Mouse (Mus musculus) lung, postnatal 14 days (tissue): ENCODE measurements at regions not wholly inside any gene's neighbourhood (a gene's known extent, or its start where the extent isn't known, plus 50 kb on each side); places are given as distances from the start of the nearest gene placed in this dataset.

Experiments
- DNase-seq: peaks from one replicate; pipeline ENCODE4 v3.0.0; 2021

- no peak for DNase-seq
Observed at GRCm38 (mm10) chr13:70136209-70136608, 334.0 kb downstream of the Med10 start.

DNA sequence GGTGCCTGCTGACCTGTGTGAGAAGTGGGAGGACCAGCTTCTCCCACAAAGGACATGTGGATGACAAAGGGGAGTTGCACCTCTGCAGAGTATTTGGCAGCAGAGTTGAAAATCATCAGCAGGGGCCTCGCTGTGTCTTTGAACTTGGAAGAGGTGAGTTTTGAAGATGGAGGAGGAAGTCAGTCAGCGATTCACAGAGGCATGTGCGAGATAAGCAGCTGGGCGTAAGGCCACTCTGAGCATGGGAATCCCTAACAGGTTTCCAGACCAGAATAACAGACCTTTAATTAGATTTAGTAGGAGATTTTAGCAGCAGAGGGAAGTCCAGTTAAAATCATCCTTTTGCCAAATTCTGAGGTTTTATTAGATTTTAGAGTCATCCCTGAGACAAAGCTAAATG lies 342.3 kb downstream of the Med10 start:
- no peak for DNase-seq

DNA sequence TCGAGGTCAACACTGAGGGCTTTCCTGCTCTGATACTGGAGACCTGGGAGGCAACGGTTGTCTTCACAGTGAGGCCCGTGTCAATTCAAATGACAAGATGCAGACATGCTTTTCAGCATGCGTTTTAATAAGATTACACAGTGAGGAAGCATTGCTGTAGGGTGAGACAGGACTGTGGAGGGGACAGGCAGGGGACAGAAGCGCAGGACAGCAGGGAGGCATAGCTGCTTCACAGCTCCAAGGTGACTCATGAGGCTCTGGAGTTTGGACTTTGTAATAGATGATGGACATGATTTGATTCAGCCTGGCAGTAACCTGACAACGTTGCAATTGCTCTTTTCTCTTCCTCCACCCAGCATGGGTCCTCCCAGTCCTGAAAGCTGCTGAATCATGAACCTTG lies 343.3 kb downstream of the Med10 start:
- no peak for DNase-seq

- no peak for DNase-seq
Observed at GRCm38 (mm10) chr13:70149041-70149898, 347.1 kb downstream of the Med10 start.

DNA sequence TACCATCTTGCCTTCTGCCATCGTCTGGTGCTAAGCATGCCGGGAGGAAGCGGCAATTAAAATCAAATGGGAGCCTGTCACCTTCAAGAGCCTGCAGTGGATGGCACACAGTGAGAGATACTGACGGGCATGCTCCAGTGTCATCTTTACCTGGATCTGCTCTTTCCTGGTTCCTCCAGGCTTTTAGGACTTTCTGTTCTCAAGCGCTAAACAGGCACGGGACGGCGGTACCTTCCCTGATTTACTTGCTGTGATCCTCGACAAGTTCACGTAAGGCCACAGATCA lies 347.6 kb downstream of the Med10 start:
- no peak for DNase-seq

DNA sequence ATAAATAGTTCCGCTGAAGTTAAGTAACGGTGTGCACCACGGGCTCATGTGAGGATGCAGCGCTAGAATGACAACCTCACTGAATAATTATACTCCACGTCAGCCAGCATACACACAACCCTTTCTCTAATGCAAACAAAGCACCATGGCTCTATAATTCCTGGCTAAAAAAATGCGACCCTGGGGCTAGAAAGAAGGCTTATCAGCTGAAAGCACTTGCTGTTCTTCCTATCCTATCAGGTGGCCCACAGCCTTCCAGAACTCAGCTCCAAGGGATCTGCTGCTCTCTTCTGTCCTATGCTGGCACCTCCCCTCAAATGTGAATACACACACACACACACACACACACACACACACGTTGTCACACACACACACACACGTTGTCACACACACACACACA lies 350.9 kb downstream of the Med10 start:
- no peak for DNase-seq

DNA sequence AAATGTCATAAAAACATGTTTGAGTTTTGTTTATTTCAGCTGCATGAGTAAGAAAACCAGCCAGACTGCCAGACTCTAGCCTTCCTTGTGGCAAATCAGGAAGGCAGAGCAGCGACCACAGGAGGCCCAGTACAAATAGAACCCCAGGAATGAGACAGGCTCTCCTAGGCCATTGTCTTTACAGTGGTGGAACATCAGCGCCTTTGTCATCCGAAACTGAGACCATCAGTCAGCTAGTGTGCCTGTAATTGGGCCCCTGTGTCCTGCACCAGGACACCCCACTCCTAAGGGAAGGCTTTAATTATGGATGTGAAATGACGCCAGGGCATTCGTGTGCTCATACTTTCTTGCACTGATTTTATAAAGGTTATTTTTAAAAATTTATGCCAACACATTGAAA lies 353.4 kb downstream of the Med10 start:
- no peak for DNase-seq

GRCm38 (mm10) chr13:70156975-70157588 lies 354.9 kb downstream of the Med10 start:
- no peak for DNase-seq

DNA sequence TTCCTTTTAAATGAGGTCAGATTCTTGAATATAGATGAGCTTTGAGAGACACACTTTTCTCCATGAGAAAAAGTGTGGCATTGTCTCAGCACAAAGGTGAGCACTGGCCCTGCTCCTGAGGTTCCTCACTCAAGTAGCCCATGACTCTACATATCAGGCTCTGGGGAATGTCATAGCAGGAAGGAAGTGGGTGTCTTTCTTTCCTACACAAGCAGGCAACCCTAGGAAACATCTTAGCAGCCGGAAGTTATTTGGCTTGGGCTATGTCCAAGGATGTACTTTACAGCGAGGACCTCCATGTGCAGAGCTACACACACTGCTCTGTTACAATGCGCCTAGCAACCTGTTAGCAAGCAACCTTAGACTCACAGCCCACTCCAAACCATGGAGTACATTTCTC lies 356.9 kb downstream of the Med10 start:
- no peak for DNase-seq

DNA sequence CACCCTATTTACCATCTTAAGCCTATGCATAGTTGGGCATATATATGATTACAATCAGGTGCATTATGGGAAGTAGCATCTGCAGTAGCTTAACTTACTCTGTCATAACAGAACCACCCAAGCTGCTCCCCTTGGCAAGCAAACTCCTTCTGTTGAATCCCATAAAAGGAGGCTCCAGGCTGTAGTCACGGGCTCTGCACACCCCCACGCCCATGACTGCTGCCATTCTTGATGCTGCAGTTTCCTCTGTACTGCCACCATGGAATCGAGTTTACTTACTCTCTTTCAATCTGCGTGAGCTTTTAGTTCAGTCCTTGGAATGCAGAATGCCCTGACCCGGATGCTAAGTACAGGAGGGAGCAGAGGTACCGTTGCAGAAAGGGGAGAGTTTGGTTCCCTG lies 357.4 kb downstream of the Med10 start:
- DNase-seq, result no peak

GRCm38 (mm10) chr13:70162115-70162514 lies 359.9 kb downstream of the Med10 start:
- no peak for DNase-seq

DNA sequence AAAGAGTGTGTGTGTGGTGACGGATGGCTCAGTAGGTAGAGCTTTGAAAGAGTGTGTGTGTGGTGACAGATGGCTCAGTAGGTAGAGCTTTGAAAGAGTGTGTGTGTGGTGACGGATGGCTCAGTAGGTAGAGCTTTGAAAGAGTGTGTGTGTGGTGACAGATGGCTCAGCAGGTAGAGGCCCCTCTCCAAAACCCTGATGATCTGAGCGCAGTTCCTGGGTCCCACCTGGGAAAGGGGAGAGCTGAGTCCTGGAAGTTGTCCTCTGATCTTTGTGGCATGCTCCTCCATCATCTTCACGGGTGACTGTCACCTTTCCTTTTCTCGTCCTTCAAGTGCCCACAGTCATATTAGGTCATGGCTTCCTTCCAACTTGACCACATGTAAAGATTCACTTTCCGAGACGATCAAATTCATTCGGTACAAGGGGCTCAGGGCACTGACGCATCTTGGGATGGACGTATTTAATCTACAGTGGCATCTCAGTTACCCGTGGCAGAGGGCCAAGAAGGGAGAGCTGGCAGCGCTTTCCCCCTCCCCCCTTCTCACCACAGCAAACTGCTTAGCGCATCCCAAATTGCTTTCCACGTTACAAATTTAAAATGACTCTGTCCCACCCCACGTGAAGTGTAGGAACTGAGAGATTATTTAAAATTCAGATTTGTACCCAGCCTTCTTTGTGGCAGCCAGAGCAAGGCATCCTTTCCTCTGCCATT lies 363.5 kb downstream of the Med10 start:
- DNase-seq, result no peak

DNA sequence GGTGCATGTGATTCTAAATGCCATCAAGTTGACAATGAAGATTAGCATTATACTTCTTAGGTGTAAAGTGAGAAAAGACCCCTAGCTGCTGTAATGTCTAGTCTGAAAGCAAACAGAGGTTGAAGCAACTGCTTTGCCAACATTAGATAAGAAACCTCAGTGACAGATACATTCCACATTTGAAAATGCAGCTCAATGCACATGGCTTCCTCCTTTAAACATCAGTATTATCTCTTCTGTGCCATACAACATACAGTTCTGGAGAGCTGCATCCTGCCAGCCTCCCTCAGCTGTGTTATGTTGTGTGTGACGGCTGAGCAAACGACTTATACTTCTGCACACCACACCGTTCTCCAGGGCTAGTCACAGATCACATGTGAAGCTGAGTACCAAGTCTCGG lies 365.6 kb downstream of the Med10 start:
- no peak for DNase-seq

- DNase-seq, result no peak
Observed at GRCm38 (mm10) chr13:70168906-70169305, 366.7 kb downstream of the Med10 start.

DNA sequence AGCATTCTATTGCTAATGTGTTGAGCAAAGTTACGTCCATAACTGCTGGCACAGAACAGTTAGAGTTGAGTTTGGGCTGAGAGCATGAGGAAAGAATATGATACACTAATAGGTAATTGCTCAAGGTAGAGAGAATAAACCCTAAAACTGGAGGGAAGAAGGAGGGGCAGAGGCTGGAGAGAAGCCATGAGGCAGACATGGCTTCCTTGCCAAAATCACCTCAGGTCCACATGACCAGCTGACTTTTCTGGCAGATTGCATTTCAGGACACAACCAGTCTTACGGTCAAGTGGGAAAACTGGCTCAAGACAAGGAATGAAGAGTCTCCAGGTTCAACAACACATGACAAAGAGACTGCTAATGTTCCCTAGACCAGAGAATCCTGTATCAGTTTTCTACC lies 374.9 kb downstream of the Med10 start:
- DNase-seq, result no peak

GRCm38 (mm10) chr13:70178073-70178491 lies 375.9 kb downstream of the Med10 start:
- DNase-seq, result no peak

DNA sequence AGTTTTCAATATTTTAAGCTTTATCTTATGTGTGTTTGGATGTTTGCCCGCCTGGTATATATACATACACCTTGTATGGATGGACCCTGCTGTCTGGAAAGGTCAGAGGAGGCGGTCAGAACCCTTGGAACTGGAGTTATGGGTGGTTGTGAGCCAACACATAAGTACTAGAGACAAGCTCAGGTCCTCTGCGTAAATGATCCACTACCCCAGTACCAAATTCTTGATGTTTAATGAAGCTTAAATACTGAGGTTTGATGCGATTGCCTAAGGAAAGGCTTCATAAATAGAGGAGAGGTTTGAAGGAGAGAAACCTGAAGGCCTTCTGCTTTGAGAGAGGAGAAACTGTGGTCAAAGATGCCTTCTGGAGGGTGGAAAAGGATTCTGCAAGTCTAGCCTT lies 388.8 kb downstream of the Med10 start:
- DNase-seq, result no peak

DNA sequence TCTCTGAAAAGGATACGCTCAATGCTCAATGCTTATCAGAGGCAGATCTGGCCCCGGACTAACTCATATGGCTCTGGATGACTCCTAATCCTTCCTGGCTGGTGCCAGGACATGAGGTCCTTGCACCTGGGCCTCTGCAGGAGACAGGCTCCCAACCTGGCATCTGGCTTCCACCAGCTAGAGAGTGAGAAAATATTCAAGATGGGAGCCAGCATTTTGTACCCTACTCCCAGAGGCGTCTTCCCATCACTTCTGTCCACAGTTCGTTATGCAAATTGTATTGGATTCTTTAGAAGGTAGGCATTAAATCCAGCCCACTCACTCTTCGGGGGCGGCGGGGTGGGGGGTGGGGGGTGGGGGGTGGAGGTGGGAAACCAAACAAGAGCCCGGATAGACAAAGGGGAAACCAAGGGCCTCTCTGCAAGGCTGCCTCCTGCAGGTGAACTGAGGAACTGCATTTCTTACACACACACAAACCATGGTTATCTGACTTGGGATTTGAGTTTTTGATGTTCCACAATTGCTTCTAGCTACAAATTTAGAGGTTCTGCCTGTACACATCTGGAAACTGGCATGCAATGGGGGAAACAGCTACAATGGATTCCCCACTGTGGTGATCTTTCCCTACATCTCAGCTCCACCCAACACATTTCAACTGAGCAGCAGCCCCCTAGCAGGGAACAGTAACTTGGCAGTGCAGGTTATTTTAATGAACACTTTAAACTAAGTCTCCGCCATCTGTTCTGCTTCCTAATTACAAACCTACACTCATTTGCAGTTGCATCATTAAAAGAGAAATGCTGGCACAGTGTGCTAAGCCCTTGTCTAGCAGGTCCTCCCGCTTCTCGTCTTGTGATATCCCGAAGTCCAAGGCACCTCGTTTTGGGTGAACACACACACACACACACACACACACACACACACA lies 390.2 kb downstream of the Med10 start:
- DNase-seq, result no peak

DNA sequence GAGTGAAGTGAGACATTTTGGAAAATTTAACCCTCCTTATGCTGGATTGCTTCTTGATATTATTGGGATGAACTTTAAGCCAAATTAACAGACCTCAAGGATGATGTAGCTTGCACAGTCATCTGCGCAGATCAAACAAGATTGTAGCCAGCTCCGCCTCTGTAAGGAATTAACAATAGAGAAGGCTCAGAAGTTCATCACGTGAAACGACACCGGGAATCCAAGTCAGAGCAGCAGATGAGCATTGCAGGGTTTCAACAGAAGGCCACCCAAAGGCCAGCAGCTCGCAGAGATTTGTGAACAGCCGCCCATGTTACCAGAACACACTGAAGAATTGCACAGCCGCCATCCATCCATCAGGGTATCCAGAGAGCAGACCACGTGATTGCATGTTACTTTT lies 391.1 kb downstream of the Med10 start:
- no peak for DNase-seq

DNA sequence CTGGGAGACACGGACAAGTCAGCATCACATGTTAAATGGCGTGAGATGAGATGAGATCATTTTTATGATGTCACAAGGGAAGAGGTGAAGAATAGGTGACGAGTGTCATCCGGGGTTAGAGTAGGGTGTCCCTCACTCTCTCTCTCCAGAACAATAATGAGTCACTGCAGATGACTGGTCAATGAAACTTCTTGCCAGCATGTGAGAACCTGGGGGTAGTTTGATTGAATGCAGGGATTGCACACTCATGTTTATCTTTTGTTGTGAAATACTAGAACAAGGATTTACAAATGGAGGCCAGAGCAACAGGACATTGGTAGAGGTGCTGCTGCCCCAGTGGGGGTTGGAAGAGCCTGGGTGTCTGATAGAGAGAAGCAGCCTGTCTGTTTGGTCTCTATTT lies 393.7 kb downstream of the Med10 start:
- no peak for DNase-seq

- no peak for DNase-seq
Observed at GRCm38 (mm10) chr13:70198638-70199037, 396.4 kb downstream of the Med10 start.

DNA sequence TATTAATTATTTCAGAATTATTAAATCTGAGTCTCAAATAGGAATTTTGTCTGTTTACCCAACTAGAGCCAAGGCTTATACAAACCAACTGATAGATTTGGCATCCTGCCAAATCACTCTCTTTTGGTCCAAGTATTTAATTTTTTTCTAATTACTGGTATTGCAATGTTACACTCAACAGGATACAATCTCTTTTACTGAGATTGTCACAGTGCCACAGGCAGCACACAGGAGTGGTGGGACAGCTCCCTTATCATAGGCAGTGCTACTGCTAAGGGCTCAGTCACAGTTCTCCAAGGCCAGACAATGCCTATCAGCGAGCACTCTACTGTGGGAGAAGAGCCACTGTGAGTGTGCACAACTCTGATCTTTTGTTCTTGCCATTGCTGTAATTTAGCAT lies 396.9 kb downstream of the Med10 start:
- no peak for DNase-seq

- DNase-seq, result no peak
Observed at GRCm38 (mm10) chr13:70205334-70205733, 403.1 kb downstream of the Med10 start.
